Mouse (Mus musculus) liver, embryonic 13.5 days (tissue): ENCODE measurements around the gene Gm5798. TPM values are rescaled to one million over a fixed set of nuclear protein-coding genes. Genes with fewer than 3 reads are reported as not detected.
"Not testable (repeated sequence)": the region's sequence is repeated elsewhere in the genome, so short reads cannot be mapped to it uniquely, and the experiment has no call there.

ENCODE experiments used
- ATAC-seq: fragments of 200-750 bp; cut with Nextera tagmentation; 2 replicates; pipeline ENCODE4 v1.8.0; 2017; ENCODE audit warnings: low read depth, mild to moderate bottlenecking, moderate number of reproducible peaks, moderate library complexity
- DNase-seq: peaks from one replicate; pipeline ENCODE4 v3.0.0; 2022
- H3K27ac ChIP-seq: fragments of 300-500 bp; sonication (generic); 2 replicates; pipeline ENCODE4 v1.5.1; 2015; ENCODE audit warnings: moderate library complexity, mild to moderate bottlenecking, inconsistent platforms
- H3K27me3 ChIP-seq: fragments of 300-500 bp; sonication (generic); 2 replicates; pipeline ENCODE4 v1.6.1; 2015; ENCODE audit warnings: mild to moderate bottlenecking, inconsistent platforms
- H3K36me3 ChIP-seq: fragments of 300-500 bp; sonication (generic); 2 replicates; pipeline ENCODE4 v1.6.1; 2015; ENCODE audit warnings: mild to moderate bottlenecking, inconsistent platforms
- H3K4me1 ChIP-seq: fragments of 300-500 bp; sonication (generic); replicated peaks from 2 replicates; pipeline ENCODE4 v1.6.1; 2015; ENCODE audit warnings: inconsistent platforms
- H3K4me2 ChIP-seq: fragments of 300-500 bp; sonication (generic); 2 replicates; pipeline ENCODE4 v1.6.1; 2015; ENCODE audit warnings: inconsistent platforms, mild to moderate bottlenecking, moderate library complexity
- H3K4me3 ChIP-seq: fragments of 300-500 bp; sonication (generic); replicated peaks from 2 replicates; pipeline ENCODE4 v1.5.1; 2015; ENCODE audit warnings: mild to moderate bottlenecking, inconsistent platforms
- H3K9ac ChIP-seq: fragments of 300-500 bp; sonication (generic); 2 replicates; pipeline ENCODE4 v1.6.1; 2015; ENCODE audit warnings: mild to moderate bottlenecking, inconsistent platforms
- H3K9me3 ChIP-seq: fragments of 300-500 bp; sonication (generic); replicated peaks from 2 replicates; pipeline ENCODE4 v1.6.1; 2016; ENCODE audit warnings: inconsistent platforms
- WGBS: fragments of 180-500 bp; shearing (Covaris S2); methylation state at CpG from one replicate; pipeline ENCODE4 v1.1.7; 2015; ENCODE audit not compliant: insufficient replicate concordance; 5-methylcytosine and 5-hydroxymethylcytosine counted together
- polyA plus RNA-seq: library from polyadenylated mRNA; unstranded; fragments of >200 nt; fragmentation: Nextera tagmentation; extraction: Ambion mirVana; gene quantifications from 2 replicates; pipeline ENCODE4 v1.2.1, GENCODE M21; 2015

Gene Gm5798
- not detected in 2 replicates for polyA plus RNA-seq

DNA sequence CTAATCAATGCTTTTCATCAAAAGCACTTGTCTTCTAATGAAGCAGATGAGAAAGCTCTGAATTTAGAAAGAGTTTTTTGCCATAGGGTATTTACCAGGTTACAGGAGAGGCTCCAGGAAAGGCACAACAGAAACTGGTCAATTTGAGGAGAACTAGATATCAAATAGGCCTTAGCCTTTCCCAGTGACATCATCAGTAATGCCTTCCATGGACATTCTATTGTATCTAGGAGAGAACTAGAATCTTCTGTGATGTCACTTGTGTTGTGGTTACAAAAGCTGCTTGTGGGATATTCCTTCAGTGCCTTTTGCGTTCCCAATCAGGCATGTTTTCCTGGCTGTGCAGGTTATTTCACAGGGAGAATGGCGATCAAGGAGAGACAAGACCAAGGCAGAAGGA lies at the start of gene Gm5798:
Gene Gm5798 (plus strand): TSS at position 301 of the 400 bp plus-strand sequence.
- H3K4me1 ChIP-seq, H3K27me3 ChIP-seq, H3K9ac ChIP-seq, ATAC-seq, H3K4me2 ChIP-seq, DNase-seq, H3K36me3 ChIP-seq, H3K4me3 ChIP-seq, H3K27ac ChIP-seq, H3K9me3 ChIP-seq: not testable (repeated sequence)
- WGBS: 41% methylated on average over 2 of the region's 2 CpGs

DNA sequence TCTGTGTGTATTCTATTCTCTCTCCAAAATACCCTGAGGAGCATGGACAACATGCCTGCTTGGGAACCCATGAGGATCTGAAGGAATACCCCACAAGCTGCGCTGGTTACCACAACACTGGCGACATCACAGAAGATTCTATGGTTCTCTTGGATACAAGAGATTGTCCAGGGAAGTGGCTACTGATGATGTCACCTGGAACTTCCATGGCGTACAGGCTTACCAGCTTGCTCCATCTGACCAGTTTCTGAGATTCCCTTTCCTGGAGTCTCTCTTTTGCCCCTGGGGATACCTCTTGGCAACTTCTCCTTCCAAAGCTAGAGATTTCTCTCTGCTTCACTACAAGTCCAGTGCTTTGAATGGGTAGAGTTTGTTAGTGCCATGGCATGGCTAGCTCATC lies 37.9 kb downstream of the Gm5798 start, which contains the start of gene Gm7945:
Gene Gm7945 (minus strand): TSS at position 101 of the 400 bp plus-strand sequence.
- H3K9me3 ChIP-seq, H3K36me3 ChIP-seq, H3K4me2 ChIP-seq, DNase-seq, H3K27me3 ChIP-seq, H3K27ac ChIP-seq, H3K4me3 ChIP-seq, ATAC-seq, H3K4me1 ChIP-seq, H3K9ac ChIP-seq: not testable (repeated sequence)
- WGBS: no CpG with 5 or more reads among the region's 3 CpGs

Other genes starting within 250 kb of the Gm5798 start
- gene Mat1a, start 243.6 kb upstream of the Gm5798 start, polyA plus RNA-seq: 4.5 and 4.9 TPM in 2 replicates
- gene Sftpa1, start 216.8 kb upstream of the Gm5798 start, polyA plus RNA-seq: 0.08 and 0.12 TPM in 2 replicates
- gene Mbl1, start 197.2 kb upstream of the Gm5798 start, polyA plus RNA-seq: 16.2 and 19.6 TPM in 2 replicates
- 0.12 and 0.16 TPM in 2 replicates for gene Sftpd, start 163.5 kb upstream of the Gm5798 start, polyA plus RNA-seq
- gene Gm2832, start 69.8 kb upstream of the Gm5798 start, polyA plus RNA-seq: not detected in 2 replicates
- gene Gm7945, start 37.8 kb downstream of the Gm5798 start, polyA plus RNA-seq: not detected in 2 replicates
- gene Gm6482, start 59.7 kb downstream of the Gm5798 start, polyA plus RNA-seq: not detected in 2 replicates
- gene Gm7954, start 104.9 kb downstream of the Gm5798 start, polyA plus RNA-seq: not detected in 2 replicates
- gene Gm3486, start 140.9 kb downstream of the Gm5798 start, polyA plus RNA-seq: not detected in 2 replicates
- not detected in 2 replicates for gene Gm7970, start 207.0 kb downstream of the Gm5798 start, polyA plus RNA-seq
- not detected in 2 replicates for gene 1700049E17Rik2, start 224.6 kb downstream of the Gm5798 start, polyA plus RNA-seq